Mouse (Mus musculus): ENCODE data around the gene Fmo1. TPM values are rescaled to one million over a fixed set of nuclear protein-coding genes. Genes with fewer than 3 reads are reported as not detected.
"Not testable (repeated sequence)": the region's sequence is repeated elsewhere in the genome, so short reads cannot be mapped to it uniquely, and the experiment has no call there.

The Fmo1 gene
- polyA plus RNA-seq, 1 experiment from 2014 or later: 26.5 TPM

DNA sequence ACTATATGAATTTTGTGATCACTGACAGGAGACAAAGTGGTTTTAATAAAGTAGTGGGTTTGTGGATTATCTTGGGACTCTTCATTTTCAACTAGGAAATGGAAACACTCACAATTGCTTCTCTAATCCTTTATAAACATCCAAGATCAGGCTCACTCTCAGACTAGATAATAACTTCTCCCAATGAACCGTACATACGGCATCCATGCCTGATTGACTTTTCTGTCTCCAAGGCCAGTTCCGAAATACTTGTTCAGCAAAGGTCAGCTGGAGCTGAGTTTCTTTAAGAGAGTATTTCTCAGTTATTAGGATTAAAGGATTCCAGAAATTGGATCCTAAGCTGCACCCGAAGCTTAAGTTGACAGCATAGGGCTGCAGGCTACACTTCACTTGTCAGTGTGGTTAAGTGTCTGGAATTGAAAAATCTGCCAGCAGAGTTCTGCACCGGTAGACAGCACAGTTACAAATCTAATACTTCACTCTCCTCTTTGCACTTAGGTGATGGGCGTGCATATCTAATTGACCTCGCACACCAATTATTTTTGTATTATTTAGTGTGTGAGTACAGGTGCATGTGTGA lies 82.7 kb downstream of the Fmo1 start:
- WGBS: 67% methylated on average over 7 of the region's 7 CpGs
- Histone ChIP-seq H3K9ac (ENCODE audit: low read length) (no peak overlapping the region), H3K9me3 (ENCODE audit: control insufficient read depth, low read length) (no peaks in the 10 kb centered on the region), H3K27ac (ENCODE audit: low read depth, low read length) (no peak overlapping the region), H3K4me1 (ENCODE audit: control insufficient read depth, insufficient read depth, low read length) (no peaks in the 10 kb centered on the region), H3K4me3 (ENCODE audit: low read depth, low read length) (no peak overlapping the region), H3K27me3 (ENCODE audit: control insufficient read depth, insufficient read depth, low read length) (no peaks in the 10 kb centered on the region), H3K36me3 (ENCODE audit: control insufficient read depth, insufficient read depth, low read length) (no peaks in the 10 kb centered on the region), H3K4me2 (no peak overlapping the region)
- ATAC-seq (ENCODE audit: low FRiP score): no peak
- DNase-seq (ENCODE audit: low spot score, missing footprints): no peak

DNA sequence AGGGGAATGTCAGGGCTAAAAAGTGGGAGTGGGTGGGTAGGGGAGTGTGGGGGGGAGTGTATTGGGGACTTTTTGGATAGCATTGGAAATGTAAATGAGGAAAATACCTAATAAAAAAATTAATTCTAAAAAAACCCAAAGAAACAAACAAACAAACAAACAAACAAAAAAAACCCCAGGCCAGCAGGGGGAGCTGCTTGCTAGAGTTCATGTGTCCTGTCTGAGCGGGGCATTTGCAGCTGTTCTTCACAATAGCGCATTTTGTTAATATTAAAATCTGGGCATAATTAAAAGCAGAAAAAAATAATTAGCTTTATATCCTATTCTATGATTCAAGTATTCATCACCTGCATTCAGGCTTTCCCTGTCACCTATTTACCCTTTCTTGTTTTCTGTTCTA lies 85.4 kb downstream of the Fmo1 start:
- 92% methylated on average over 2 of the region's 2 CpGs for WGBS
- H3K27ac ChIP-seq (ENCODE audit: low read depth, low read length); ATAC-seq (ENCODE audit: low FRiP score); H3K36me3 ChIP-seq (ENCODE audit: control insufficient read depth, insufficient read depth, low read length); H3K4me1 ChIP-seq (ENCODE audit: control insufficient read depth, insufficient read depth, low read length); H3K9ac ChIP-seq (ENCODE audit: low read length); H3K4me3 ChIP-seq (ENCODE audit: low read depth, low read length); H3K4me2 ChIP-seq; H3K27me3 ChIP-seq (ENCODE audit: control insufficient read depth, insufficient read depth, low read length); DNase-seq (ENCODE audit: low spot score, missing footprints); H3K9me3 ChIP-seq (ENCODE audit: control insufficient read depth, low read length): not testable (repeated sequence)

Other genes starting within 250 kb of the Fmo1 start
- gene Myoc, start 227.5 kb downstream of the Fmo1 start, polyA plus RNA-seq (2014; fragmentation: Nextera tagmentation; extraction: Ambion mirVana): not detected in 2 replicates
- gene Myocos, start 208.4 kb downstream of the Fmo1 start, polyA plus RNA-seq (2014; fragmentation: Nextera tagmentation; extraction: Ambion mirVana): not detected in 2 replicates
- gene Prrc2c, start 126.1 kb downstream of the Fmo1 start, polyA plus RNA-seq (2014; fragmentation: Nextera tagmentation; extraction: Ambion mirVana): 151 and 163 TPM in 2 replicates
- gene Fmo4, start 52.6 kb downstream of the Fmo1 start, polyA plus RNA-seq (2014; fragmentation: Nextera tagmentation; extraction: Ambion mirVana): 0.85 and 0.86 TPM in 2 replicates
- not detected in 2 replicates for gene Fmo2, start 32.1 kb upstream of the Fmo1 start, polyA plus RNA-seq (2014; fragmentation: Nextera tagmentation; extraction: Ambion mirVana)
- gene Fmo6, start 70.9 kb upstream of the Fmo1 start, polyA plus RNA-seq (2014; fragmentation: Nextera tagmentation; extraction: Ambion mirVana): not detected in 2 replicates
- not detected in 2 replicates for gene Fmo3, start 117.9 kb upstream of the Fmo1 start, polyA plus RNA-seq (2014; fragmentation: Nextera tagmentation; extraction: Ambion mirVana)
- gene Mroh9, start 219.1 kb upstream of the Fmo1 start, polyA plus RNA-seq (2014; fragmentation: Nextera tagmentation; extraction: Ambion mirVana): not detected in 2 replicates